Mouse (Mus musculus) left cerebral cortex, adult 18-20 months (tissue): Measurements from ENCODE around the gene Tesk1. TPM values are rescaled to one million over a fixed set of nuclear protein-coding genes. Genes with fewer than 3 reads are reported as not detected.

Experiments used
- DNase-seq, 2 experiments: peaks; one replicate each; pipeline ENCODE4 v3.0.0; 2021 to 2022; ENCODE audit warnings: low spot score in 2 of 2, mixed read lengths in 1 of 2
- total RNA-seq, 2 experiments: library from RNA; stranded (reverse); gene quantifications; 2 replicates each; pipeline ENCODE4 v1.2.3; 2021

Tesk1 gene
- total RNA-seq, 2 experiments from 2014 or later, result 90.6 to 96.5 TPM

DNA sequence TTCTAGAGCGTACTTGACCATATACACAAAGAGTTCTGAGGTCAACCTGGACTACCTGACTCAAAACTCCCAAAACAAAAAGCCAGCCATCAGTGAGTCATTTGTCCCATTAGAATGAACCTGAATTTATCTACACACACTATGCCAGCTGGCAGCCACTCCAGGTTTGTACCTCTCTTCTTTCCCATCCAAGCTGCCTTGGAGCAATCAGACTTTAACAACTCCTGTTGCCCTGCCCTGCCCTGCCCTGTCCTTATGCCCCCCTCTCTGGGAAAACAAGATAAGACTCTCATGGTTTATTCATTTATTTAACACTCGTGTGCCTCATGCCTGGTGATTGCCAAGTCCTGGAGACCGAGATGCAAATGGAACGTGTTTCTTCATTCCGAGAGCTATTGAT, 49.1 kb downstream of the Tesk1 start:
- no peak for DNase-seq

DNA sequence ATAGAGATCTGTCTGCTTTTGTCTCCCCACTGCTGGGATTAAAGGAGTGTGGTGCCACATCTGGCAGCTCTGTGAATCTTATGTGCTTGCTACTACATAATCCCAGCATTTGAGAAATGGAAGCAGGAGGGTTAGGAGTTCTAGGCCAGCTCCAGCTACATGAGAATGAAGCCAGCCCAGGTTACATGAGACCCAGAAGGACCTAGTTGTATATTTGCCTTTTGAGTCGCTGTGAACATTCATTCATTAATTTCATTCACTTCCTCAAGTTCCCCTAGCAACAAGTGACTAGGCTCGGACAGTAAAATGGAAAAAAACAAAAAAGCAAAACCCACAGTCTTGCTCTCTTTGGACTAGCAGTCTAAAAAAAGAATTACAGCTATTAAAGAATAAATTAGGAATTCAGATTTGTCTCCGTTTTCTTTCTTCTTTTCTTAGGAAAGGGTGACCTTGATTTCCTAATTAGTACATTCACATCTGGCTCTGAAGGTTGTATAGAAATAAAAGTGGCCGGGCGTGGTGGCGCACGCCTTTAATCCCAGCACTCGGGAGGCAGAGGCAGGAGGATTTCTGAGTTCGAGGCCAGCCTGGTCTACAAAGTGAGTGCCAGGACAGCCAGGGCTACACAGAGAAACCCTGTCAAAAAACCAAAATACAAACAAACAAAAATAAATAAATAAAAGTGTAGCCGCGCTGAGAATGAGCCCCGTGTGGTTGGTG, 50.5 kb downstream of the Tesk1 start:
- DNase-seq, result no peak

DNA sequence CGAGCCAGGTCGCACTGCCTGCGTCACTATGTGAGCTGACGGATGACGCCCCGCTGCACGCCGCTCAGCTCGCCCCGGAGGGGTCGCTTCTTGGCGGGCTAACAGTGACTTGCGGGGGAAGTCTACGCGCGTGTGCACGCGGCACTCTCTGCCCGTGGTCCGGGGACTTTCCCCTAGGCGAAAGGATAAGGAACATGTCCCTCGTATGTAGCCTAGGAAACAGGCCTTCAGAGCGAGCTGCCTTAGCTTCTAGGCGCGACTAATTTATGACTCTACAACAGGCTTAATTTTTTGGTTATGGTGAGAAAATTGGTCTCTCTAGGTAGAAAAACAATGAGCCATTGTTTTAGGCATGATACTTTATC, 51.1 kb downstream of the Tesk1 start, which contains the start of gene Ccdc107:
Gene Ccdc107, plus strand, starts transcription at position 80 of the 365 bp plus-strand sequence.
- peak; percentile 91 to 95 for DNase-seq

DNA sequence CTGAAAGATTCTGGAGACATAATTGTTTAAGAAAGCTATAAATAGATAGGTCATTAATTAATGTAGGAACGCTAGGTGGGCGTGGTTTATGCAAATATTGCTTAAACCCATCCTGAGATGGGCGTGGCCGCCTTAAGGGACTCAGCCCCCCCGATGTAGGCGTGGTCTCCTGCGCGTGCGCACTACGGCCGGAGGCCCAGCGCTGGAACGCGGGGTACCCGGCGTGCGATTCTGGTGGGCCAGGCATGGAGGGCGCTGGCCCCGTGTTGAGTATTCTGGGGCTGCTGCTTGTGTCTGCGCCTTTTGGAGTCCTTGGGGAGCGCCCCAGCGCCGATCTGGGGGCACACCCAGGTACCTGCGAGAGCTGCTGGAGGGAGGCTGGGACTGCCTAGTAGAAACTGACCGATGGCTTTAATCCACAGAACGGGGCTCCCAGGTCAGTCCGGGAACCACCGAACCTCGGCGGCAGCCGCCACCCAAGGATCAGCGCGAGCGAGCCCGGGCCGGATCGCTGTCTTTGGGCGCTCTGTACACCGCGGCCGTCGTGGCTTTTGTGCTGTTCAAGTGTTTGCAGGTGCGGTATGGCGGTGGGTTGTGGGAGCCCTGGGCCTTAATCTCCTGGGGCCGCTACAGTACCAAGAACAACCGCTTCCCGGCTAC, 51.6 kb downstream of the Tesk1 start:
- DNase-seq, result peak; percentile 93 to 95

DNA sequence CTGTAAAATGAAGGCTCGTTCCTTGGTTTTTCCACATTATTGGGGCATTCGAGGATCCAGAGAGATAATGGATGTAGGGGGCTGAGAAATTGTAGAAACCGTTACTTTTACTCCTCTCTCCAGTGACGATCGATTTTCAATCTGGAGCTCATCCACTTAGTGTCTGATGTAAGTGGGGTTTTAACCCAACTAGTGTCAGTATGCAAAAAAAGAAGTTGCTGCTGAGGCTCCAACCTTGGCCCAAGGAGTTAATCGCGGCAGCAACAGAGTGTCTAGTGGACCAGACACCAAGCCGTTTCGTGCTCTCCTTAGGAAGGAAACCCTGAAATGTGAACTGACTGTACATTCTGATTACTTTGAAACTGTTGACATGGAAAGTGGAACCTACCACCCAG, 52.1 kb downstream of the Tesk1 start:
- DNase-seq, result no peak

DNA sequence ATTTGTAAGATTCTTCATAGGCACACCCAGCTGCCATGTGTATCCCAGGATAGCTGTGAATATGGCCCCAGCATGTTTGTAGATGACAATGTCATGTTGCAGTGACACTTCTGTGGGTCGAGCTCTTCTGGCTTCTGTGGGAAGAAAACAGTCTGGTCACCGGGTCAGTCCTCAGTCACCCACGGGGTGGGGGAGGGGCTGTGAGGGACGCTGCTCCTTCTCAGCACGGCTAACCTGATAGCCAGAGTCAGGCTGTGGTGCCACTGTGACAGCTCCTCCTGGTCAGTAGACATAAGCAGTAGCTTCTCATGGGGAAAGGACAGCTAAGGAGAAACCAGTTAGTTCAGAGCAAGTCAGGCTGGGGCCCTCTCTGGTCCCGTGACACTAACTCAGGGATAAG, 54.8 kb downstream of the Tesk1 start:
- DNase-seq, result no peak

DNA sequence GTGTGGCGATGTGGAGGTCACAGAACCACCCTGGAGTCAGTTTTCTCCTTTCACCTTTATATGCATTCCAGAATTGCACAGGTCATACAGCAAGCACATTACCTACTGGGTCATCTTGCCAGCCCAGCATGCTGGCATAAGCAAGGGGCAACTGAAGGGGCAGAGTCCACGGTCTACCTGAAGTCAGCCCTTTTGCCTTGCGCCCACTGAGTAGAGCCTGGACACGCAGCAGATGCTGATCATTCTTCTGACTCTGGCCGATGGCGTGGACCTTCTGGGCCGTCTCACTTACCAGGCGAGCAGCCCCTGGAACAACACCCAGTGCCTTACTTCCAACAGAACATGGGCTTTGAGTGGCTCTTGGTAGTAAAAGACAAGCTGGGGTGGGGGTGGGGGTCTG, 55.7 kb downstream of the Tesk1 start:
- DNase-seq, result no peak

Other genes with a start within 250 kb of the Tesk1 start
- under 1 TPM; 0.19 to 0.44 TPM for gene Atp8b5, start 174.8 kb upstream of the Tesk1 start, total RNA-seq
- 100 to 1,000 TPM; 128 to 146 TPM for gene Rusc2, start 60.0 kb upstream of the Tesk1 start, total RNA-seq
- 1 to 10 TPM in 1 of 2 experiments, under 1 TPM in 1; 0.82 to 1.2 TPM for gene Fam166b, start 12.8 kb upstream of the Tesk1 start, total RNA-seq
- 1 to 10 TPM in 1 of 2 experiments, under 1 TPM in 1; 0.84 to 1.3 TPM for gene Cd72, start 12.7 kb downstream of the Tesk1 start, total RNA-seq
- gene Sit1, start 41.8 kb downstream of the Tesk1 start, total RNA-seq, result not detected
- 10 to 100 TPM; 29.9 to 30.0 TPM for gene Ccdc107, start 51.0 kb downstream of the Tesk1 start, total RNA-seq
- 1 to 10 TPM in 1 of 2 experiments, under 1 TPM in 1; 0.21 to 1.8 TPM for gene Arhgef39, start 57.8 kb downstream of the Tesk1 start, total RNA-seq
- 1 to 10 TPM in 1 of 2 experiments, under 1 TPM in 1; 0.42 to 1.8 TPM for gene Car9, start 65.0 kb downstream of the Tesk1 start, total RNA-seq
- 1 to 10 TPM; 8.4 to 9.9 TPM for gene Tpm2, start 81.8 kb downstream of the Tesk1 start, total RNA-seq
- 10 to 100 TPM; 78.1 to 80.9 TPM for gene Creb3, start 120.4 kb downstream of the Tesk1 start, total RNA-seq
- 10 to 100 TPM; 51.7 to 51.8 TPM for gene Tln1, start 120.8 kb downstream of the Tesk1 start, total RNA-seq
- gene Rgp1, start 136.8 kb downstream of the Tesk1 start, total RNA-seq, result 10 to 100 TPM; 44.8 to 50.1 TPM
- gene Gba2, start 136.9 kb downstream of the Tesk1 start, total RNA-seq, result 10 to 100 TPM; 62.1 to 64.2 TPM
- gene Msmp, start 142.6 kb downstream of the Tesk1 start, total RNA-seq, result not detected
- 10 to 100 TPM; 47.5 to 48.4 TPM for gene Npr2, start 190.0 kb downstream of the Tesk1 start, total RNA-seq
- gene Spag8, start 211.7 kb downstream of the Tesk1 start, total RNA-seq, result 1 to 10 TPM in 1 of 2 experiments, under 1 TPM in 1; 0.87 to 2.1 TPM
- gene Hint2, start 214.5 kb downstream of the Tesk1 start, total RNA-seq, result 10 to 100 TPM; 34.1 to 40.5 TPM
- gene Tmem8b, start 227.0 kb downstream of the Tesk1 start, total RNA-seq, result 10 to 100 TPM; 57.7 to 64.8 TPM
- 1 to 10 TPM; 1.6 to 1.7 TPM for gene Fam221b, start 227.2 kb downstream of the Tesk1 start, total RNA-seq